Mouse (Mus musculus): ENCODE data around the gene Gm28539.

The Gm28539 gene

GRCm38 (mm10) chr16:18836468-18837208 is at the start of gene Gm28539, which contains the start of gene 2510002D24Rik:
TSS of gene Gm28539 (plus strand) at chr16:18836584.
TSS of gene 2510002D24Rik (plus strand) at chr16:18836578.
- POLR2A ChIA-PET = interaction anchor here (0.5 to 3.7 kb wide), 67 partner anchors 9 to 809 kb away, joined by 3 to 76 read pairs (median 5); partner anchors contain the start of genes Cdc45 (in 4 of the 4), Hira (in 4 of the 4), Mrpl40 (in 4 of the 4) and Ufd1 (in 3 of the 4)
- CTCF ChIA-PET = interaction anchor here (0.5 to 1.8 kb wide), 14 partner anchors 9 to 295 kb away, joined by 3 to 6 read pairs (median 3); no protein-coding TSS in a partner anchor

GRCm38 (mm10) chr16:18786652-18787051 is 49.7 kb upstream of the Gm28539 start:
- CTCF ChIA-PET = interaction anchor here in 1 of 4 experiments (1.3 kb wide), 1 partner anchor 99 kb away, joined by 3 read pairs; no protein-coding TSS in a partner anchor
- POLR2A ChIA-PET = interaction anchor here in 3 of 4 experiments (1.0 to 3.9 kb wide), 8 partner anchors 8 to 111 kb away, joined by 3 to 13 read pairs (median 6); partner anchors contain the start of genes Cldn5 (in 3 of the 3), 2510002D24Rik (in 1 of the 3), Cdc45 (in 1 of the 3) and Gm28539 (in 1 of the 3)

- CTCF ChIA-PET = interaction anchor here in 2 of 4 experiments (0.6 to 0.9 kb wide), 2 partner anchors 101 to 141 kb away, joined by 3 read pairs; no protein-coding TSS in a partner anchor
- POLR2A ChIA-PET = interaction anchor here in 3 of 4 experiments (0.8 to 3.9 kb wide), 9 partner anchors 9 to 23 kb away, joined by 3 to 15 read pairs (median 5); partner anchors contain the start of genes Cldn5 (in 3 of the 3), Cdc45 (in 2 of the 3) and Ufd1 (in 2 of the 3)
These were observed 47.6 kb upstream of the Gm28539 start for GRCm38 (mm10) chr16:18788627-18789406.

GRCm38 (mm10) chr16:18795223-18795899 is 41.0 kb upstream of the Gm28539 start:
- ChIA-PET CTCF (interaction anchor here in 1 of 4 experiments (0.6 kb wide), 1 partner anchor 129 kb away, joined by 3 read pairs; no protein-coding TSS in a partner anchor), POLR2A (interaction anchor here in 3 of 4 experiments (0.6 to 3.6 kb wide), 9 partner anchors 16 to 98 kb away, joined by 3 to 18 read pairs (median 4); partner anchors contain the start of genes Cdc45 (in 2 of the 3), Ufd1 (in 2 of the 3), Cldn5 (in 1 of the 3) and Hira (in 1 of the 3))

GRCm38 (mm10) chr16:18796645-18797044 is 39.7 kb upstream of the Gm28539 start:
- CTCF ChIA-PET = no interaction called here
- POLR2A ChIA-PET = interaction anchor here in 2 of 4 experiments (1.1 to 5.6 kb wide), 6 partner anchors 12 to 33 kb away, joined by 4 to 49 read pairs (median 12); partner anchors contain the start of genes Cdc45 (in 2 of the 2), Ufd1 (in 2 of the 2) and Cldn5 (in 1 of the 2)

GRCm38 (mm10) chr16:18798151-18798550 is 38.2 kb upstream of the Gm28539 start:
- ChIA-PET POLR2A (interaction anchor here in 2 of 4 experiments (0.8 to 5.6 kb wide), 10 partner anchors 10 to 102 kb away, joined by 4 to 49 read pairs (median 6); partner anchors contain the start of genes Cdc45 (in 2 of the 2), Ufd1 (in 2 of the 2), Cldn5 (in 1 of the 2) and Hira (in 1 of the 2)), CTCF (interaction anchor here in 2 of 4 experiments (0.8 to 1.5 kb wide), 6 partner anchors 13 to 102 kb away, joined by 3 to 11 read pairs (median 4); partner anchors contain the start of genes 2510002D24Rik (in 1 of the 2), Cdc45 (in 1 of the 2), Gm28539 (in 1 of the 2) and Ufd1 (in 1 of the 2))

GRCm38 (mm10) chr16:18798841-18799240 is 37.5 kb upstream of the Gm28539 start:
- ChIA-PET POLR2A (interaction anchor here in 3 of 4 experiments (0.5 to 5.6 kb wide), 12 partner anchors 8 to 111 kb away, joined by 3 to 49 read pairs (median 5); partner anchors contain the start of genes Cdc45 (in 2 of the 3), Cldn5 (in 2 of the 3) and Ufd1 (in 2 of the 3)), CTCF (interaction anchor here in 3 of 4 experiments (0.5 to 1.5 kb wide), 11 partner anchors 13 to 112 kb away, joined by 3 to 11 read pairs (median 3); partner anchors contain the start of genes 2510002D24Rik (in 1 of the 3), Cdc45 (in 1 of the 3), Gm28539 (in 1 of the 3) and Ufd1 (in 1 of the 3))

- CTCF ChIA-PET = interaction anchor here in 2 of 4 experiments (0.5 to 0.6 kb wide), 3 partner anchors 41 to 111 kb away, joined by 3 to 5 read pairs (median 3); no protein-coding TSS in a partner anchor
- POLR2A ChIA-PET = interaction anchor here in 2 of 4 experiments (0.6 to 1.9 kb wide), 9 partner anchors 13 to 131 kb away, joined by 3 to 8 read pairs (median 4); partner anchors contain the start of genes 2510002D24Rik (in 1 of the 2), Cldn5 (in 1 of the 2), Gm28539 (in 1 of the 2) and Hira (in 1 of the 2)
These were observed 30.6 kb upstream of the Gm28539 start for GRCm38 (mm10) chr16:18805746-18806145.

GRCm38 (mm10) chr16:18809001-18809400 is 27.4 kb upstream of the Gm28539 start:
- POLR2A ChIA-PET = interaction anchor here in 2 of 4 experiments (1.1 to 4.4 kb wide), 6 partner anchors 8 to 68 kb away, joined by 3 to 40 read pairs (median 6); partner anchors contain the start of genes 2510002D24Rik (in 1 of the 2), Cldn5 (in 1 of the 2), Gm28539 (in 1 of the 2) and Hira (in 1 of the 2)
- CTCF ChIA-PET = no interaction called here

GRCm38 (mm10) chr16:18811032-18811431 is 25.4 kb upstream of the Gm28539 start:
- CTCF ChIA-PET = interaction anchor here (0.5 to 2.1 kb wide), 6 partner anchors 12 to 1724 kb away, joined by 5 to 8 read pairs (median 6); partner anchors contain the start of gene Ap2m1 (in 1 of the 4)
- POLR2A ChIA-PET = interaction anchor here (0.5 to 4.4 kb wide), 86 partner anchors 8 to 1330 kb away, joined by 3 to 83 read pairs (median 6); partner anchors contain the start of genes Hira (in 4 of the 4), Mrpl40 (in 4 of the 4), 2510002D24Rik (in 3 of the 4) and Cldn5 (in 3 of the 4)

- POLR2A ChIA-PET = interaction anchor here (0.5 to 4.4 kb wide), 126 partner anchors 9 to 1329 kb away, joined by 3 to 83 read pairs (median 5); partner anchors contain the start of genes 2510002D24Rik (in 4 of the 4), Gm28539 (in 4 of the 4), Hira (in 4 of the 4) and Mrpl40 (in 4 of the 4)
- CTCF ChIA-PET = interaction anchor here (0.5 to 2.1 kb wide), 13 partner anchors 11 to 1723 kb away, joined by 3 to 8 read pairs (median 5); partner anchors contain the start of genes Ap2m1 (in 1 of the 4) and Cldn5 (in 1 of the 4)
These were observed 24.7 kb upstream of the Gm28539 start, which contains the start of the genes Ufd1 and Cdc45 for GRCm38 (mm10) chr16:18811468-18812384. TSS of gene Ufd1 (plus strand) at chr16:18811779. TSS of gene Cdc45 (minus strand) at chr16:18811987.

GRCm38 (mm10) chr16:18812385-18812910 is 23.9 kb upstream of the Gm28539 start:
- POLR2A ChIA-PET = interaction anchor here (0.6 to 4.4 kb wide), 99 partner anchors 8 to 1008 kb away, joined by 3 to 83 read pairs (median 6); partner anchors contain the start of genes 2510002D24Rik (in 4 of the 4), Gm28539 (in 4 of the 4), Hira (in 4 of the 4) and Mrpl40 (in 4 of the 4)
- CTCF ChIA-PET = interaction anchor here in 3 of 4 experiments (0.6 to 2.1 kb wide), 11 partner anchors 12 to 369 kb away, joined by 3 to 8 read pairs (median 5); partner anchors contain the start of gene Cldn5 (in 1 of the 3)

GRCm38 (mm10) chr16:18822356-18822755 is 14.0 kb upstream of the Gm28539 start:
- CTCF ChIA-PET = no interaction called here
- POLR2A ChIA-PET = interaction anchor here in 2 of 4 experiments (0.6 to 4.4 kb wide), 8 partner anchors 10 to 45 kb away, joined by 3 to 33 read pairs (median 4); partner anchors contain the start of genes 2510002D24Rik (in 2 of the 2), Cdc45 (in 2 of the 2), Gm28539 (in 2 of the 2) and Ufd1 (in 2 of the 2)

GRCm38 (mm10) chr16:18822925-18823324 is 13.5 kb upstream of the Gm28539 start:
- ChIA-PET CTCF (no interaction called here), POLR2A (interaction anchor here in 2 of 4 experiments (0.6 to 4.4 kb wide), 7 partner anchors 11 to 46 kb away, joined by 3 to 33 read pairs (median 4); partner anchors contain the start of genes 2510002D24Rik (in 2 of the 2), Cdc45 (in 2 of the 2), Gm28539 (in 2 of the 2) and Ufd1 (in 2 of the 2))
